In the genomic region with DNA sequence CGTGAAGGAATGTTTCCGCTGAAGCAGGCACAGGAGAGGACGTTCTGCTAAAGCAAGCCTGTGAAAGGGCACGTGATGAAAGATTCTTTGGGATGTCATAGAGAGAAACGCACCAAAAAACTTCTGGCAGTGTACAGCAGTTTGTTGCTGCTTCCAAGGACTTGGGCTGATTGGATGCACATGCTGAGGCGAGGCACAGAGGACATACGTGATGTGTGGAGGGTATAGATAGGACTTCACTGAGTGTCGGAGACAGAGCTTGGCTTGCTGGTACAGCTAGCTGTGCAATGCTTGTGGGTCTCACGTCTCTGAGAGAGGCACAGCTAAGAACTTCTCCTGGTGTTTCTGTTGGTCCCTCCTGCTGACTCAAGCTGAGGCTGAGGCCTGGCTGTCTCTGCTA, we compare ENCODE assay signal across 30 mouse cellular contexts. TPM values are rescaled to one million over a fixed set of nuclear protein-coding genes. Genes with fewer than 3 reads are reported as not detected.
DNase-seq lines count a peak whose midpoint lies in the region; ATAC-seq lines count a peak whose summit lies in the region.
"Had no signal": no experiment of that assay in that cellular context is flagged by ENCODE, and none has a peak within 500 bp of the region (broad histone marks: within the 10 kb centered on the region; RNA-seq: fewer than 3 reads in every experiment).

No protein-coding gene starts in this region.

- no peaks in the 10 kb centered on the region for H3K9me3 ChIP-seq in heart, embryonic 13.5 days
- H3K9me3 ChIP-seq in liver, embryonic 13.5 days (replicated peaks): no peaks in the 10 kb centered on the region
- no peaks in the 10 kb centered on the region for H3K9me3 ChIP-seq in megakaryocyte, embryonic 14.5 days
- H3K9me3 ChIP-seq: hindbrain, embryonic 13.5 days; neural tube, embryonic 12.5 days had no signal

- peaks cover 75% of the 10 kb centered on the region for H3K4me1 ChIP-seq in heart, embryonic 13.5 days
- peaks cover 84% of the 10 kb centered on the region for H3K4me1 ChIP-seq in liver, embryonic 13.5 days (replicated peaks)
- H3K4me1 ChIP-seq in megakaryocyte, embryonic 14.5 days: peaks cover 94% of the 10 kb centered on the region
- H3K4me1 ChIP-seq: hindbrain, embryonic 13.5 days; neural tube, embryonic 12.5 days had no signal

- 0 out of 2 replicates have a peak overlapping the region, but pooled peaks have one; percentile 20 for H3K27ac ChIP-seq in heart, embryonic 13.5 days (replicated peaks)
- 0 out of 2 replicates have a peak overlapping the region, but pooled peaks have one; percentile 21 for H3K27ac ChIP-seq in liver, embryonic 13.5 days
- H3K27ac ChIP-seq: hindbrain, embryonic 13.5 days; kidney, postnatal 0 days; neural tube, embryonic 12.5 days had no signal

- H3K27me3 ChIP-seq in heart, embryonic 13.5 days (replicated peaks): no peaks in the 10 kb centered on the region
- H3K27me3 ChIP-seq in liver, embryonic 13.5 days: no peaks in the 10 kb centered on the region
- H3K27me3 ChIP-seq in megakaryocyte, embryonic 14.5 days (replicated peaks): no peaks in the 10 kb centered on the region
- H3K27me3 ChIP-seq: hindbrain, embryonic 13.5 days; neural tube, embryonic 12.5 days had no signal

- no peak overlapping the region for H3K4me2 ChIP-seq in heart, embryonic 13.5 days
- H3K4me2 ChIP-seq in liver, embryonic 13.5 days: no peak overlapping the region
- H3K4me2 ChIP-seq: hindbrain, embryonic 13.5 days; midbrain, embryonic 11.5 days; neural tube, embryonic 12.5 days had no signal

- peaks cover 55% of the 10 kb centered on the region for H3K36me3 ChIP-seq in heart, embryonic 13.5 days
- H3K36me3 ChIP-seq in liver, embryonic 13.5 days: peaks cover 53% of the 10 kb centered on the region
- H3K36me3 ChIP-seq in megakaryocyte, embryonic 14.5 days (replicated peaks; ENCODE audit: low read length): peaks cover 89% of the 10 kb centered on the region
- H3K36me3 ChIP-seq: neural tube, embryonic 12.5 days had no signal

- no peak overlapping the region for H3K4me3 ChIP-seq in heart, embryonic 13.5 days
- H3K4me3 ChIP-seq in liver, embryonic 13.5 days (replicated peaks): no peak overlapping the region
- peak overlapping the region; percentile 50 for H3K4me3 ChIP-seq in megakaryocyte, embryonic 14.5 days (replicated peaks)
- H3K4me3 ChIP-seq: erythroblast, embryonic 14.5 days; hindbrain, embryonic 13.5 days; myocyte; neural tube, embryonic 12.5 days had no signal

- no peak for ATAC-seq in heart, embryonic 13.5 days (ENCODE audit: extremely low read depth, insufficient number of reproducible peaks, low FRiP score, low TSS enrichment)
- peak; percentile 46; the same call in 1 of the 2 replicates for ATAC-seq in liver, embryonic 13.5 days (ENCODE audit: low read depth)
- no peak for ATAC-seq in megakaryocyte, adult 5-6 weeks (ENCODE audit: poor library complexity, severe bottlenecking)
- ATAC-seq: activated CD4-positive, CD25-positive, alpha-beta regulatory T cell, adult 4 months; forebrain, embryonic 16.5 days had no signal

- DNase-seq in heart, adult 9 months (ENCODE audit: low spot score in 2 of 2): no peak
- DNase-seq in liver, embryonic 13.5 days: no peak
- DNase-seq in liver: no peak
- no peak for DNase-seq in layer of hippocampus, postnatal 25 days (ENCODE audit: extremely low spot score in 1 of 2, low spot score in 1 of 2)
- DNase-seq: adrenal gland, adult 2 months; adrenal gland, postnatal 36 days; B cell, adult 2 months; cerebellum, adult 2 months; cerebellum, postnatal 14 days; gastrocnemius, postnatal 10 days; heart, postnatal 36 days; kidney, adult 8-10 months; kidney, postnatal 4 days; layer of hippocampus, postnatal 36 days; left cerebral cortex, postnatal 4 days; right cerebral cortex, adult 18-20 months; spleen, adult 18-20 months; thymus, adult 18-20 months; thymus, postnatal 25 days had no signal

- 62% methylated on average over 9 of the region's 9 CpGs for WGBS in heart, embryonic 13.5 days
- WGBS in liver, embryonic 13.5 days (ENCODE audit: insufficient replicate concordance): 60% methylated on average over 9 of the region's 9 CpGs

- no peak overlapping the region for H3K9ac ChIP-seq in heart, embryonic 13.5 days
- no peak overlapping the region for H3K9ac ChIP-seq in liver, embryonic 13.5 days
- H3K9ac ChIP-seq: hindbrain, embryonic 13.5 days; neural tube, embryonic 12.5 days had no signal

RNA-seq across cellular contexts. Expression of a gene that starts 25.9 kb away (rescaled TPM):
- polyA plus RNA-seq in heart, embryonic 13.5 days (2015; fragmentation: Nextera tagmentation; extraction: Ambion mirVana): 46.2 and 48.1 TPM in 2 replicates
- 29.9 and 33.8 TPM in 2 replicates for polyA plus RNA-seq in liver, embryonic 13.5 days (2015; fragmentation: Nextera tagmentation; extraction: Ambion mirVana)
- 43.8 and 101 TPM in 2 replicates for polyA plus RNA-seq in megakaryocyte, embryonic 14.5 days (2012; ENCODE audit: insufficient read depth, low replicate concordance)
- 75.4 and 79.4 TPM in 2 replicates for total RNA-seq in megakaryocyte, adult 5-6 weeks (2015)
- total RNA-seq in megakaryocyte, adult 5-6 weeks (2017): 46.4 and 57.4 TPM in 2 replicates
- total RNA-seq in layer of hippocampus, postnatal 25 days (2021): 1 to 10 TPM; 6.7 to 8.3 TPM
